Mouse (Mus musculus): ENCODE results near the gene Nup50. TPM values are rescaled to one million over a fixed set of nuclear protein-coding genes. Genes with fewer than 3 reads are reported as not detected.

Nup50 gene
- polyA plus RNA-seq, 1 experiment = 69.8 TPM

GRCm38 (mm10) chr15:84924781-84925315 lies 1.6 kb downstream of the Nup50 start:
- no peaks in the 10 kb centered on the region for H3K4me1 ChIP-seq (ENCODE audit: control insufficient read depth, insufficient read depth, low read length)
- no peak for TF ChIP-seq EP300 (IDR thresholded peaks at IDR 0.05; ENCODE audit: insufficient read depth, low read depth, low read length)
- no peak for TF ChIP-seq POLR2A (IDR thresholded peaks at IDR 0.05; ENCODE audit: insufficient read depth, low read length)
- no peak for TF ChIP-seq CTCF (IDR thresholded peaks at IDR 0.05; ENCODE audit: low read depth, low read length)
- H3K9me3 ChIP-seq (replicated peaks; ENCODE audit: control insufficient read depth, insufficient read depth, low read length, poor library complexity, severe bottlenecking) = no peaks in the 10 kb centered on the region
- peaks cover 25% of the 10 kb centered on the region for H3K36me3 ChIP-seq (ENCODE audit: control insufficient read depth, insufficient read depth, low read length, poor library complexity, severe bottlenecking)
- no peaks in the 10 kb centered on the region for H3K27me3 ChIP-seq (ENCODE audit: control insufficient read depth, insufficient read depth, low read length, poor library complexity, severe bottlenecking)
- H3K9ac ChIP-seq (ENCODE audit: low read depth, poor library complexity, severe bottlenecking) = peak overlapping the region; percentile 97
- H3K27ac ChIP-seq (ENCODE audit: insufficient read depth, low read length) = no peak overlapping the region
- peak overlapping the region; percentile 38 for H3K4me3 ChIP-seq (ENCODE audit: low read depth, low read length)

DNA sequence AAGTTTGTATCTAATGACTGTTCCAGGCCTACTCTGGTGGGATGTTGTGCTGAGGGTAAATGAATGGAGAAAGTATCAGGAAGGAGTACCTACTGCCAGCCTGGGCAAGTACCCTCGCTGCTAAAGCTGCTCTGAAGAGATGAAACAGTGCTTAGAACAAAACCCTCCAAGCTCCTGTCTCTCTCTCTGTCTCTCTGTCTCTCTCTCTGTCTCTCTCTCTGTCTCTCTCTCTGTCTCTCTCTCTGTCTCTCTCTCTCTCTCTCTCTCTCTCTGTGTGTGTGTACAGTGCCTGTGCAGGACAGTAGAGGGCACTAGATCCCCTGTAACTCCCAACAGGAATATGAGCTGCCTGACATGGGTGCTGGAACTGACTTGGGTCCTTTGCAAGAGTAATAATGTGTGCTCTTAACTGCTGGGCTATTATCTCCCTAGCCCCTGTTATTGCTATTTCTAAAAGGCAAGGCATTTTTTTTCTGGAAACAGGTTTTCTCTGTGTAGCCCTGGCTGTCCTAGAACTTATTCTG lies 2.3 kb downstream of the Nup50 start:
- Histone ChIP-seq H3K36me3 (ENCODE audit: control insufficient read depth, insufficient read depth, low read length, poor library complexity, severe bottlenecking) (peaks cover 28% of the 10 kb centered on the region), H3K9me3 (replicated peaks; ENCODE audit: control insufficient read depth, insufficient read depth, low read length, poor library complexity, severe bottlenecking) (no peaks in the 10 kb centered on the region), H3K27me3 (ENCODE audit: control insufficient read depth, insufficient read depth, low read length, poor library complexity, severe bottlenecking) (no peaks in the 10 kb centered on the region), H3K9ac (ENCODE audit: low read depth, poor library complexity, severe bottlenecking) (no peak overlapping the region), H3K4me3 (ENCODE audit: low read depth, low read length) (no peak overlapping the region), H3K4me1 (ENCODE audit: control insufficient read depth, insufficient read depth, low read length) (no peaks in the 10 kb centered on the region), H3K27ac (ENCODE audit: insufficient read depth, low read length) (no peak overlapping the region)
- no peak for TF ChIP-seq POLR2A (IDR thresholded peaks at IDR 0.05; ENCODE audit: insufficient read depth, low read length)
- TF ChIP-seq CTCF (IDR thresholded peaks at IDR 0.05; ENCODE audit: low read depth, low read length) = peak; percentile 35

DNA sequence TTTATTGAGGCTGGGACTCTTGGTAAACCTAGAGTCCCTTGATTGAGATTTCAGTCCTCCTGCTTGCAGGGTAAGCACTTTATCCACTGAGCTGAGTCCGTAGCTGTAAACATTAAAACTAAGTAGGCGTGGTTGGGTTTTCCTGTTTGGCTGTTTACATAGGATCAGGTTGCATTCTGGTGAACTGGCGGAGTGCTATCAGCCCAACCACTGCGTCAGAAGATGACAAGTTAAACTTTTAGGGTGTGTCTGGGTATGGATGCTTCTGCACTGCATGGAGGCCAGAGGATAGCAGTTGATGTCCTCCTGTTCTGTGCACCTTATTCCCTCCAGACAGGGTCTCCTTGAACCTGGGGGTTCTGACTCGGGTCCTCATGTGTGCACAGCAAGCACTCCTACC lies 9.1 kb downstream of the Nup50 start:
- H3K27me3 ChIP-seq (ENCODE audit: control insufficient read depth, insufficient read depth, low read length, poor library complexity, severe bottlenecking) = no peaks in the 10 kb centered on the region
- TF ChIP-seq CTCF (IDR thresholded peaks at IDR 0.05; ENCODE audit: low read depth, low read length) (no peak), EP300 (IDR thresholded peaks at IDR 0.05; ENCODE audit: insufficient read depth, low read depth, low read length) (no peak)
- H3K4me1 ChIP-seq (ENCODE audit: control insufficient read depth, insufficient read depth, low read length) = peaks cover 1% of the 10 kb centered on the region
- H3K9ac ChIP-seq (ENCODE audit: low read depth, poor library complexity, severe bottlenecking) = no peak overlapping the region
- H3K36me3 ChIP-seq (ENCODE audit: control insufficient read depth, insufficient read depth, low read length, poor library complexity, severe bottlenecking) = peaks cover 70% of the 10 kb centered on the region
- H3K4me3 ChIP-seq (ENCODE audit: low read depth, low read length) = no peak overlapping the region
- no peaks in the 10 kb centered on the region for H3K9me3 ChIP-seq (replicated peaks; ENCODE audit: control insufficient read depth, insufficient read depth, low read length, poor library complexity, severe bottlenecking)
- no peak overlapping the region for H3K27ac ChIP-seq (ENCODE audit: insufficient read depth, low read length)

DNA sequence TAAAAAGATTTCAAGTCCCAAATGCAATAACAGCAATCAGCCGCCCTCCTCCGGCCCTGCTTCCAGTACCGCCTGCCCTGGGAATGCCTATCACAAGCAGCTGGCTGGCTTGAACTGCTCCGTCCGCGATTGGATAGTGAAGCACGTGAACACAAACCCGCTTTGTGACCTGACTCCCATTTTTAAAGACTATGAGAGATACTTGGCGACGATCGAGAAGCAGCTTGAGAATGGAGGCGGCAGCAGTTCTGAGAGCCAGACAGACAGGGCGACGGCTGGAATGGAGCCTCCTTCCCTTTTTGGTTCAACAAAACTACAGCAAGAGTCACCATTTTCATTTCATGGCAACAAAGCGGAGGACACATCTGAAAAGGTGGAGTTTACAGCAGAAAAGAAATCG lies 11.7 kb downstream of the Nup50 start:
- TF ChIP-seq POLR2A (IDR thresholded peaks at IDR 0.05; ENCODE audit: insufficient read depth, low read length) = no peak
- no peak for TF ChIP-seq CTCF (IDR thresholded peaks at IDR 0.05; ENCODE audit: low read depth, low read length)
- no peak for TF ChIP-seq EP300 (IDR thresholded peaks at IDR 0.05; ENCODE audit: insufficient read depth, low read depth, low read length)
- peaks cover 72% of the 10 kb centered on the region for H3K36me3 ChIP-seq (ENCODE audit: control insufficient read depth, insufficient read depth, low read length, poor library complexity, severe bottlenecking)
- H3K27ac ChIP-seq (ENCODE audit: insufficient read depth, low read length) = no peak overlapping the region

GRCm38 (mm10) chr15:84940102-84940501 lies 16.9 kb downstream of the Nup50 start:
- H3K36me3 ChIP-seq (ENCODE audit: control insufficient read depth, insufficient read depth, low read length, poor library complexity, severe bottlenecking) = peaks cover 57% of the 10 kb centered on the region
- no peak overlapping the region for H3K9ac ChIP-seq (ENCODE audit: low read depth, poor library complexity, severe bottlenecking)
- no peak overlapping the region for H3K4me3 ChIP-seq (ENCODE audit: low read depth, low read length)
- no peaks in the 10 kb centered on the region for H3K4me1 ChIP-seq (ENCODE audit: control insufficient read depth, insufficient read depth, low read length)
- no peaks in the 10 kb centered on the region for H3K9me3 ChIP-seq (replicated peaks; ENCODE audit: control insufficient read depth, insufficient read depth, low read length, poor library complexity, severe bottlenecking)
- TF ChIP-seq CTCF (IDR thresholded peaks at IDR 0.05; ENCODE audit: low read depth, low read length) (no peak), POLR2A (IDR thresholded peaks at IDR 0.05; ENCODE audit: insufficient read depth, low read length) (no peak)
- H3K27me3 ChIP-seq (ENCODE audit: control insufficient read depth, insufficient read depth, low read length, poor library complexity, severe bottlenecking) = no peaks in the 10 kb centered on the region
- no peak overlapping the region for H3K27ac ChIP-seq (ENCODE audit: insufficient read depth, low read length)

More for the DNA sequence above, 11.7 kb downstream of the Nup50 start:
- H3K9ac ChIP-seq (ENCODE audit: low read depth, poor library complexity, severe bottlenecking) = no peak overlapping the region
- H3K27me3 ChIP-seq (ENCODE audit: control insufficient read depth, insufficient read depth, low read length, poor library complexity, severe bottlenecking) = no peaks in the 10 kb centered on the region
- no peaks in the 10 kb centered on the region for H3K9me3 ChIP-seq (replicated peaks; ENCODE audit: control insufficient read depth, insufficient read depth, low read length, poor library complexity, severe bottlenecking)
- H3K4me3 ChIP-seq (ENCODE audit: low read depth, low read length) = no peak overlapping the region
- peaks cover 1% of the 10 kb centered on the region for H3K4me1 ChIP-seq (ENCODE audit: control insufficient read depth, insufficient read depth, low read length)

DNA sequence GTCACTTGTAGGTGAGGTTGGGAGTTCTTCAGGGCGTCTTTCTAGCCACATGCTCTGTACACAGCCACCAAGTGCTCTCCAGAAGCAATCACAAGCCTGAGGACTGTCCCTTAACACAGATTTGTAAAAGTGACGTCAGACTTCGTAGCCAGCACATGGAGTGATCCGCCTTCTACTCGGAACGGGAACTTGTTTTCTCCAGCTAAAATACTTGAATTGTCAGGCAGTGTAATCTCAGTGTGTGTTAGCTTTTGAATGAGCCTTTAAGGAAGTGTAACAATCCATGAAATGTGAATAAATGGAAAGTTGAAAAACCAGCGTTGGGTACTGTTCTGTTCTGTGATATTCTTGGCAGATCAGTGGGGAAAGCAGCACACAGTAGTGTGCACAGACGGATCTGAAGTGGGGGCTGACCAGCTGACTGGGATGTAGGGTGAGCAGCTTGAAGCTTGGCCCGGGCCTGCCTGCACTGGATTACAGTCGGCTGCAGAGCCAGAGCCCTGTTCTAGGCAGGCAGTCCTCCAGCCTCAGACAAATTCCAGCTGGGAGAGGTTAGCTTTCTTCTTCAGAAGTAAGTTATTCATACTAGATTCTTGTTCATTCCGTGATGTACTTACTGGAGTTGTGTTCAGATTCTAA lies 19.6 kb downstream of the Nup50 start:
- H3K4me3 ChIP-seq (ENCODE audit: low read depth, low read length) = no peak overlapping the region
- no peak overlapping the region for H3K9ac ChIP-seq (ENCODE audit: low read depth, poor library complexity, severe bottlenecking)
- TF ChIP-seq EP300 (IDR thresholded peaks at IDR 0.05; ENCODE audit: insufficient read depth, low read depth, low read length) (no peak), POLR2A (IDR thresholded peaks at IDR 0.05; ENCODE audit: insufficient read depth, low read length) (no peak), CTCF (IDR thresholded peaks at IDR 0.05; ENCODE audit: low read depth, low read length) (no peak)
- H3K36me3 ChIP-seq (ENCODE audit: control insufficient read depth, insufficient read depth, low read length, poor library complexity, severe bottlenecking) = peaks cover 32% of the 10 kb centered on the region
- no peak overlapping the region for H3K27ac ChIP-seq (ENCODE audit: insufficient read depth, low read length)
- H3K4me1 ChIP-seq (ENCODE audit: control insufficient read depth, insufficient read depth, low read length) = no peaks in the 10 kb centered on the region
- no peaks in the 10 kb centered on the region for H3K9me3 ChIP-seq (replicated peaks; ENCODE audit: control insufficient read depth, insufficient read depth, low read length, poor library complexity, severe bottlenecking)
- H3K27me3 ChIP-seq (ENCODE audit: control insufficient read depth, insufficient read depth, low read length, poor library complexity, severe bottlenecking) = no peaks in the 10 kb centered on the region

Measured in ES-Bruce4 (cell line).